Mouse (Mus musculus) 3T3-L1 (cell line): ENCODE results near the gene Fam19a2.

Source experiments
- DNase-seq: peaks from one replicate; pipeline ENCODE4 v3.0.0-alpha.2; 2015; ENCODE audit warnings: low read depth, low spot score

Gene Fam19a2

DNA sequence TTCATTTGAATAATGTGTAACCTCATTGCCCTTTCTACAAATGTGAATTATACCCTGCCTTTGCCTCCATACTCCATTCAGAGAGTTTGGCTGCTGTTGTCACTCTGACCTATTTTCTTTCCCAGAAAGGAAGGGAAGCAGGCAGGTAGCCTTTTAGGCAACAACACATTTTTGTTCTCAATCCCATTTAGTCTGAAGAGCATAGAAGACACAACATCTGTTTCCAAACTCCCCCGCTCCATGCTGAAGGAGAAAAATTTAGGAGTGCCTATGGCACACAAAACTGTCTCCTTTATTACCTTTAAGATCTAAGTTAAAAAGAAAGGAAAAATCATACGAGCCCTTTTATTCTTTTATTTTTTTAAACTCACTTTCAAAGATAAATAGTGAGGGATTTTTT is 446.9 kb downstream of the Fam19a2 start:
- DNase-seq: no peak

DNA sequence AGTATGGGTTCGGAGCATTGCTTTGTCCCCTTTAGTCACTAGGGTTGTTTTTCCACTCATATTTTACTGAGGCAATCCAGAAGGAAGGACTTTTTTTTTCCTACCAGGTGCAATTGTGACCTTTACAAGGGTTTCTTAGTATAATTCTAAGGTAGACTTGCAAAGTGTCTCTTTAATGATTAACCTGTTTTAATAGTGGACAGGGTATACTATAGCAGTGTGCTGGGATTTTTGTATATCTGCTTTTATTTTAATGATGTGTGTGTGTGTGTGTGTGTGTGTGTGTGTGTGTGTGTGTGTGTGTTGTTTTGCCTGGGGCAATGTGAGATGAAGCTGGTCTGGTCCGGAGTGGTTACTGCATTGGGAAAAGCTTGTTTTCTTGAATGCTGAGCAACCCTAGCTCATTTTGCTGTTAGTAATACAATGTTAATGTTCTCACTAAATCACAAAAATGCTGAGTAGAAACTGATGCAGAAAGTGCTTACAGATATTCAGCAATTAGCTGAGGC is 458.2 kb downstream of the Fam19a2 start:
- no peak for DNase-seq

DNA sequence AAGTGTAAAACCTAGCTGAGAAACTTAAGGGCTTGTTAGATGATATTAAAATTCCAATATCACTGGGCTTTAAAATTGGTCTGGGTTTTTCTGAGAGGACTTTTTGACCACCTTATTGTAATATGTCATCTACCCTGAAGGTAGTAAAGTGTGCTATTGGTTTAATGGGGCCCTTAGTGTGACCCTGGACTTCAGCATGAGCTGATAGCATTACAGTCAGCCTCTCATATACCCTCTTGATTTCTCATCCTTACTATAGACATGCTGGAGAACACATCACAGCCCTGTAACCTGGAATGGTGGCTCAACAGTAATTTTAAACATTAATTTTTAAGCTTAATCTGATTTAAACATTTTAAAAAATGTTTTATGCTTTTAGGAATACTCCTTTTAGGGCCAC is 459.8 kb downstream of the Fam19a2 start:
- DNase-seq: no peak

DNA sequence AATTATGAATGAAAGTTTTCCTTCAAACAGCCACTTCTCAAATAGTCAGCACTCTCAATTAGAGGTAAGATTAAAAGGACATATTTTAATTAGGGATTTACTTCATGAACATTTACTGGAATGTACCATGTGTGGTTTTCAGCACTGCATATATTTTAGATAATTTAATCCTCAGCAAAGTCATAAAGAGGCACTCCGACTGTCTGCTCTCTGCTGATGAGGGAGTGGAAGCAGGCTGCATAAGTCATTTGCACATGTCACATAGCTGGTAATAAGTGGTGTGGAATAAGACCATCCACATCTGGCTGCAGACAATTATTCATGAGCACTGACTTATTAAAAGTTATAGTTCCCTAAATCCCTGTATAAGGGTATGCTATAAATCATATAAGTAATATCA is 484.5 kb downstream of the Fam19a2 start:
- DNase-seq: no peak

DNA sequence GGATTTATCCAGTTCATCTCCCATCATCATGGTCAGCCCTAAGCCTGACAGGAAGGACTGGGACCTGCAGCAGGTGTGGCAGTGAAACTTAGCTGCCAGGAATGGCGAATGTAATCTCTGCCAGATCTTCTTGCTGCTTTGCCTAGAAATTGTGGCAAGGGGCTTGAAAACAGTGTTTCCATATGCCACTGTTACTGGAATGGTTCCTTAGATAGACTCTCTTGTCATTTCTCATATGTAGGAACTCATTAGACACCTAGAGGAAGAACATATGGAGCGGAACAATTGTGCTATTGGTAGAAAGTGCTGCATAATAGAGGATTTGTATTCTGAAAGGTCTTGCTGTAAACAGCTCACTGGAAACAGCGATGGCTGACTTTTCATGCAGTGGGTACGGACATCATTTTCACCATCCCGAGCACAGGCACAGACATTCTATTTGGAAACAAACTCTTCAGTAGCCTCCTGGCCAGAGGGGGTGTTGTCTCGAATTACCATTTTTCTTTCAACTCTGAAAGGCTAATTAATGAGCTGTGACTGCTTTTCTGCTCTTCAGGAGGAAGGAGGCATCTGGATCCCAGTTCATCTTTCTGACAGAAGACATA is 488.0 kb downstream of the Fam19a2 start:
- no peak for DNase-seq

DNA sequence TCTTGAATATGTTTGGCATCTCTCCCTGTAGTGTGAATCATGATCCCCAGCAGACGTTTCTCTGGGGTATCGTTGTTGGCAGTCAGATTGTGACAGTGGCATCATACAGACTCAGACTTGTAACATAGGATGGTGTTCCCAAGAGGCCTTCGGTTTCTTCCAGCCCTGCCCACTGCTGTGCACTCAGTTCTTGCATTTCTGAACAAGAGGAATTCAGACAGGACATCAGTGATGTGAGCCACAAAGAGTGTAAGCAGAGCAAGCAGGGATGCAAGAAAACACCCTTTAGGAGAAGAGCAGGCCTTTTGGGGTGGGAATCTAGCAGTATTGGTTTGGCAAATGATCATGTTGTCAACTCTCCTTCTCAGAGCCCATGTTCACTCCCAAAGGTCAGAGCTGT is 489.0 kb downstream of the Fam19a2 start:
- DNase-seq: no peak

DNA sequence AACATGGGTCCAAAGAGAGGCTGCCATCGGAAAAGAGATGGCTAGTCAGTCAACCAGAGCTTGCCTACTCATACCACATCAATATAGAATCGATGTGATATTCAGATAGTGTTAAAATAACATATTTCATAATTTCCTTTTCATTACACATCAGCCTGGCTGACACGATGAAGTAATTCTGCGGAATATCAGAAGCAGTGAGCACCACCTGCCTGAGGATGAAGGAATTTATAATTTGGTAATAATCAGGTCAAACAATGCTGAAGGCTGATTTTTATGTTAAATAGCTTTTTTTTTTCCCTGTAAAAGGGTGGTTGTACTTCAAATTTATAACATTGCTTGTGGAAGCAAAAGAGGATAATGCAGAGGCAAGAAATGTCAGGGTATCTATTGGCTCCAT is 490.2 kb downstream of the Fam19a2 start:
- DNase-seq: no peak

DNA sequence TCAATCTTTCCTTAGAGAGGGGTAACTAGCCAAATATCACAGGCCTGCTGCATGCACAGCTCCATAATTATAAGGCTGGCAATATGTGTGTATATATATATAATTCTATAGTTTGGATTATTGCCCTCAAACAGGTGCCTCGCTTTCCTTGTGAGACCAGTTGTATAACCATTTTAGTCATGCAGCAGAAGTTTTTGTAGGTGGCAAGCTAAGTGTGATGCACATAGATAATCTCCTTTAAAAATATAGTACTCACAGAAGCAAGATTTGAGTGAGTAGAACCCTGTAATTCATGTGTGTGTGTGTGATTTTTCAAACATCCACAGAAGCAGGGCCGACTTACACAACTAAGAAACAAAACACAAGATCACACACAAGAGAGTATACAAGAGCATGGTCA is 525.6 kb downstream of the Fam19a2 start:
- DNase-seq: no peak
